Mouse (Mus musculus): ENCODE data around the gene Sh3d21. TPM values are rescaled to one million over a fixed set of nuclear protein-coding genes. Genes with fewer than 3 reads are reported as not detected.
A peak's percentile ranks its signal among the peaks of the same experiment; 100 is the strongest.

The Sh3d21 gene
- polyA plus RNA-seq, 1 experiment from 2014 or later: 2.7 TPM

DNA sequence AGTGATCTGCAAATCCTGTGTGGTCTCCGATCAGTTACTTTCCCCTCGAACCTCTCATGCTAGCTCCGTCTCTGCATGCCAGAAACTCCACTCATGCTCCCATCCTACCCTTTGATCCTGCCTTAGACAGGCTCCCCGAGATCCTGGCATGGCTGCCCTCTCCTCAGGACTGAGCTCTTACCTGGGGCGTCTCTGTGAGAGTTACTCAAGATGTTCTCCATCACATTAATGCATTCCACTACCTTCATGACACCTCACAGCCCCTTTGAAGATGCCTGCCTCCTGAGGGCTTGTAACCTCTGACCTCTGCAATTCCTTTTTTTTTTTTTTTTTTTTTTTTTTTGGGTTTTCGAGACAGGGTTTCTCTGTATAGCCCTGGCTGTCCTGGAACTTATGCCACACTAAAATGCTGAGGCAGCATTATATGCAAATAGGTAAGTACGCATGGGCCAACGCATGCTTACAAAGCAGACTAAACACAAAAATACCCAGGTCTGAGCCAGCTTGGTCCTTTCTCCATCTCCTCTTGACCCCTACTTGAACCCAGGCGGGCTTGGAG, 16.2 kb downstream of the Sh3d21 start:
- peak overlapping the region; percentile 88 for H3K27ac ChIP-seq (ENCODE audit: poor library complexity, severe bottlenecking)
- peaks cover 13% of the 10 kb centered on the region for H3K27me3 ChIP-seq (replicated peaks)
- WGBS: 38% methylated on average over 9 of the region's 9 CpGs
- no peak for ATAC-seq (ENCODE audit: insufficient number of reproducible peaks, low FRiP score)
- H3K9me3 ChIP-seq (replicated peaks): peaks cover 7% of the 10 kb centered on the region; the same call in 1 of the 2 replicates
- H3K4me2 ChIP-seq: peak overlapping the region; percentile 84
- no peak overlapping the region for H3K9ac ChIP-seq
- peaks cover 8% of the 10 kb centered on the region; the same call in 1 of the 2 replicates for H3K36me3 ChIP-seq
- H3K4me3 ChIP-seq: no peak overlapping the region
- H3K4me1 ChIP-seq (replicated peaks): peaks cover 52% of the 10 kb centered on the region

DNA sequence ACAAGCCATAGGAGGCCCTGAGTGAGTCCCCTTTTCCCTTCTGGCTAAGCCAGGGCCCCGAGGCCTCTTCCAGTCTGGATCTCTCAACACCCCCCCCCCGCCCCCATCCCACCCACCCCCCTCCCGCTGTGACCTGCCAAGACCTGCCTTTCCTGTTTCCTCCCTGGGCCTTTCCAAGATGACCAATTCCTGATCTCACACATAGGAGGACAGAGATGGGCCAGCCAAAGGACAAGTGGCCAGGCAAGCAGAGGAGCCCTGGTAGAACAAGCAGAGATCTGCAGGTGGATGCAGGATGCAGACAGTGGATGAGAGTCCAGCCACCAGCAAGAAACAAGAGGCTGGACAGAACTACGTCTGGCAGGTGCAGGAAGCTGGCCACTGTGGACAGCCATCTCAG, 17.9 kb downstream of the Sh3d21 start:
- H3K9ac ChIP-seq: 0 out of 2 replicates have a peak overlapping the region, but pooled peaks have one; percentile 6
- H3K4me1 ChIP-seq (replicated peaks): peaks cover 38% of the 10 kb centered on the region
- WGBS: 29% methylated on average over 4 of the region's 4 CpGs
- H3K4me2 ChIP-seq: no peak overlapping the region
- no peak overlapping the region for H3K4me3 ChIP-seq
- H3K9me3 ChIP-seq (replicated peaks): peaks cover 7% of the 10 kb centered on the region; the same call in 1 of the 2 replicates
- ATAC-seq (ENCODE audit: insufficient number of reproducible peaks, low FRiP score): no peak
- peaks cover 13% of the 10 kb centered on the region; the same call in 1 of the 2 replicates for H3K27me3 ChIP-seq (replicated peaks)
- no peak overlapping the region for H3K27ac ChIP-seq (ENCODE audit: poor library complexity, severe bottlenecking)
- H3K36me3 ChIP-seq: no peaks in the 10 kb centered on the region

DNA sequence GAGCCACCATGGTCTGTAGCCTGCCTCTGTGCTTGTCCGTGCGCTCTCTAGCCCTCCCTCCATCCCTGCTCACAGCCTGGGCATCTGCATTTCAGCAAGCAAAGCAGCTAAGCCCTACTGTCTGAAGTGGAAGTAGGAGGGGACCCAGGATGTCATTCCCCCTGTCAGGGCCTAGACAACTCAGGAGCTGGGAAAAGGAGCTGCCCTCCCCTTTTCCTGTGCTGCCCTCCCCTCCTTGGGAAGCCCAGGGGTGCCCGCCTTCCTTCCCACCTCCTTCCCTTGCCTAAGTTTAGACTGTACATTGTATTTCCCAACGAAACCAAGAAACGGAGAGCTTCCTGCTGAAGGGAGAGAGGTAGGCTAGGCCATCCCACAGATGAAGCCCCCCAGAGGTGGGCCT, 22.3 kb downstream of the Sh3d21 start:
- no peak for ATAC-seq (ENCODE audit: insufficient number of reproducible peaks, low FRiP score)
- H3K4me3 ChIP-seq: no peak overlapping the region
- H3K9ac ChIP-seq: no peak overlapping the region
- H3K36me3 ChIP-seq: peaks cover 41% of the 10 kb centered on the region
- H3K9me3 ChIP-seq (replicated peaks): peaks cover 7% of the 10 kb centered on the region; the same call in 1 of the 2 replicates
- 67% methylated on average over 5 of the region's 5 CpGs for WGBS
- peaks cover 14% of the 10 kb centered on the region for H3K4me1 ChIP-seq (replicated peaks)
- H3K27me3 ChIP-seq (replicated peaks): no peaks in the 10 kb centered on the region
- H3K4me2 ChIP-seq: no peak overlapping the region
- peak overlapping the region; percentile 24 for H3K27ac ChIP-seq (ENCODE audit: poor library complexity, severe bottlenecking)

DNA sequence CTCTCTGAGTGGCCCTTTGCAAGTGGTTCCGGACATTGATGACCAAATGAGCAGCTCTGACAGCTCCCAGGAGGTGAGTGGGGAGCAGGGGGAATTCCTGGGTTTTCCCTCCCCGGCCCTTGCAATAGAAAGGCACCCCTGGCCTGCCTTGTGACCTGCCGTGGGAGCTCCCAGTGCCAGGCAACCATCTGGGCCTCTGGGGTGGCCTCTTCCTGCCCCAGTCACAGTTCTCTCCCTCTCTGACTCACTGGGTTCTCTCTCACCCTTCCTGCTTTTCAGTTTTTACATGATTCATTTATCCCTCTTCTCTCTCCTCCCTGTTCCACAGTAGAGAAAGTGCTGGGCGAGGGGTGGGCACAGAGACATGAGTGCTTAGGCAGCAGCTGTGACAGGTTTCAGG, 25.5 kb downstream of the Sh3d21 start:
- Histone ChIP-seq H3K27me3 (replicated peaks) (no peaks in the 10 kb centered on the region), H3K36me3 (peaks cover 66% of the 10 kb centered on the region), H3K4me1 (replicated peaks) (peaks cover 15% of the 10 kb centered on the region), H3K9me3 (replicated peaks) (0 out of 2 replicates have a peak, but pooled peaks cover 3% of the 10 kb centered on the region), H3K27ac (ENCODE audit: poor library complexity, severe bottlenecking) (no peak overlapping the region), H3K4me2 (no peak overlapping the region), H3K4me3 (no peak overlapping the region), H3K9ac (no peak overlapping the region)
- WGBS: 76% methylated on average over 4 of the region's 4 CpGs
- ATAC-seq (ENCODE audit: insufficient number of reproducible peaks, low FRiP score): no peak

DNA sequence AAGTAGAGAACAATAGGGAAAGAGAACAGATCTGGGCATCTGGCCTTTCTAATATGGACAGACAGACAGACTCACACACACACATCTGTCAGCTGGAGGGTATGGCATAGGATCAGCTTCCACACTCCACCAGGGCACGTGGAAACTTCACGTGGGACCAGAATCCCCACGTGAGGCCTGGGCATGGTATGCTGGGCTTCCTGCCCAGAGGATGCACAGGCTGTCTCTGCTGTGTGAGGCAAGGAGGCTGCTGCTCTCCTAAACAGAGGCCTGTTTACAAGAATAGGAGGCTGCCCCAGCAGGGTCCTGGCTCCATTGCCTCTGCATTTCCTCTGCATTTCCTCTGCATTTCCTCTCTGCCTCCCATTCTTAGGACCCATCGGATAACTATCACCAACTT, 28.7 kb downstream of the Sh3d21 start:
- no peak overlapping the region for H3K4me2 ChIP-seq
- 0 out of 2 replicates have a peak, but pooled peaks cover 3% of the 10 kb centered on the region for H3K9me3 ChIP-seq (replicated peaks)
- H3K27me3 ChIP-seq (replicated peaks): no peaks in the 10 kb centered on the region
- H3K4me3 ChIP-seq: no peak overlapping the region
- peaks cover 38% of the 10 kb centered on the region for H3K4me1 ChIP-seq (replicated peaks)
- no peak for ATAC-seq (ENCODE audit: insufficient number of reproducible peaks, low FRiP score)
- H3K27ac ChIP-seq (ENCODE audit: poor library complexity, severe bottlenecking): no peak overlapping the region
- no peak overlapping the region for H3K9ac ChIP-seq
- WGBS: 80% methylated on average over 4 of the region's 4 CpGs
- peaks cover 78% of the 10 kb centered on the region for H3K36me3 ChIP-seq

DNA sequence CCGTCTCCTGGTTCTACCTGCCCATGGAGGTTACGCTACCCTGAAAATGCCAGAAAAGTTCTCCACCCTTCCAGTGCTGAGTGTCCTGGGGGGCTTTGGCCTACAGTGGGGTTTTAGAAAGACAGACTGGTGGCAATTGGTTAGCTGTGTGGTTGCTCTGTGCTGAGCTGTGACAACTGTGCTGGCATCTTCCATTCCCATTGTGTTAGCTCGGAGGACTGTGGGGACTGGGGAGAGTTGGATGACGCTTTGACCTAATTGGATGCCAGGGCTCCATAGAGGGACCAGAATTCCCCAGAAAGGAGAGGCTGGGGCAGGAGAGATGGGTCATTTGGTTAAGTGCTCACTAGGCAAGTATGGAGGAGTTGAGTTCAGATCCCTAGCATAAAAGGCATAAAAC, 29.1 kb downstream of the Sh3d21 start:
- H3K9ac ChIP-seq: no peak overlapping the region
- peaks cover 38% of the 10 kb centered on the region for H3K4me1 ChIP-seq (replicated peaks)
- no peak overlapping the region for H3K27ac ChIP-seq (ENCODE audit: poor library complexity, severe bottlenecking)
- H3K4me2 ChIP-seq: no peak overlapping the region
- H3K4me3 ChIP-seq: no peak overlapping the region
- H3K9me3 ChIP-seq (replicated peaks): 0 out of 2 replicates have a peak, but pooled peaks cover 3% of the 10 kb centered on the region
- peaks cover 78% of the 10 kb centered on the region for H3K36me3 ChIP-seq
- no peaks in the 10 kb centered on the region for H3K27me3 ChIP-seq (replicated peaks)
- WGBS: 93% methylated on average over 4 of the region's 4 CpGs
- ATAC-seq (ENCODE audit: insufficient number of reproducible peaks, low FRiP score): no peak

DNA sequence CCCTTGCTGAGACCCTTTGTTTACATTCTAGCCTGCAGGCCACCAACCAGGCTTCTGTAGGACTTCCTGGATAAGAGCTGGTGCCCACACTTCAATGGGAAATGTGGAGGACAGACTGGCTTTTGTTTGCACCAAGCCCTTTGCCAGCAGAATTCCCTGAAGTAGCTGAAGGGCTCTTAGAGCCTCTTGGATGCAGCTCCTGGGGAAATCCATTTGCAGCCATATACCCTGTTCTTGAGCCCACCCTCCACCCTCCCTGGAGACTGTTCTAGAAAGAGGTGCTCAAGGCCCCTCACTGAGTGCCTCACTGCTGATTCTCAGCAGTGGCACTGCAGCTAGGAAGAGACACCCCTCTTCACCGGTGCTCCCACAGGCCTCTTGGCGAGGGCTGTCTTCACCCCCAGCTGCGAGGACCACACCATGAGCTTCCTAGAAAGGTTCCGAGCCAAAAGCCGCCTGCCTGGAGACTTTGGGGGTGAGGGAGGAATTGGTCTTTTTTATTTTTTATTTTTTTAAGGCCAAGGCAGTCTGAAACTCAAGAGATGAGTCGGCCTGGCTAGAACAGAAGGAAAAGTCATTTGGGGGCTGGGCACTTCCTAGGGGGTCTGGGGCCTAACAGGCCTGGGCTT, 30.5 kb downstream of the Sh3d21 start:
- ATAC-seq (ENCODE audit: insufficient number of reproducible peaks, low FRiP score): no peak
- 71% methylated on average over 6 of the region's 6 CpGs for WGBS
- Histone ChIP-seq H3K4me2 (no peak overlapping the region), H3K4me1 (replicated peaks) (peaks cover 38% of the 10 kb centered on the region), H3K27me3 (replicated peaks) (no peaks in the 10 kb centered on the region), H3K9ac (no peak overlapping the region), H3K9me3 (replicated peaks) (0 out of 2 replicates have a peak, but pooled peaks cover 3% of the 10 kb centered on the region), H3K27ac (ENCODE audit: poor library complexity, severe bottlenecking) (peak overlapping the region; percentile 56; the same call in 1 of the 2 replicates), H3K36me3 (peaks cover 76% of the 10 kb centered on the region), H3K4me3 (no peak overlapping the region)

DNA sequence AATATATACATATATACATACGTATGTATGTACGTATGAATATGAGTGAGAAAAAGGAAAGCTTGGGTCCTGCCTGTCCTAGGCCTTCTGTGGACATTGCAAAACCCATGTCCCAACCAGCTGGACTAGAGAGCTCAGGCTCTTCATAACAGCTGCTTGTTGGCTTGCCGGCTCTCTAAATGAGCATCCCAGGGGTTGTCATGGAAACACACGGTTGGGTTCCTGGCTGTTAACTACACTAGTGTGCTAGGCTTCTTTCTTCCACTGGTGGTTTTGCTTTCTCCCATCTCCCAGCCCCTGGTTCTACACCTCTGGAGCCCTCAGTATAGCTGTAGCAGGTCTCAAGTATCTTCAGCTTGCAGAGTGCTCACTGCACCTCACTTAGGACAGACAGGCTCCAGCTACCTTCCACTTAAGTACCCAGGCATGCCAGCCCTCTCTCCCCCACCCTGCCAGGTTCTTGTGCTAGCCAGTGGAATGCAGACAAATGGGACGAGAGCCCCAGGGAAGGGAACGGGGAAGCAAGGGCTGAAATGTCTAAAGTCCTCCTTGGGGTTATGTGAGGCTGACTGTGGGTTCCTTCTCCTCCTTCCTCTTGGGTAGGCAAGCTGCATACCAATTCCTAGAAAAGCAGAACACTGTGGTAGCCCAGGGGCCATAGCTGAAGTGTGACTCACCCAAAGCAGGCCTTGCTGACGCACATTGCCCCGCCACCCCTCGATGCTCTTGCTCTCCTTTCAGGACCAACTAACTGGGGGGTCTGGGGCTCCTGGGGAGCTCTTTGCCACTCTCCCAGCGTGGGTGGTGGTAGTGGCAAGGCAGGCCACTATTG, 31.8 kb downstream of the Sh3d21 start:
- H3K9ac ChIP-seq: no peak overlapping the region
- peak overlapping the region; percentile 56 for H3K27ac ChIP-seq (ENCODE audit: poor library complexity, severe bottlenecking)
- WGBS: 55% methylated on average over 10 of the region's 10 CpGs
- H3K36me3 ChIP-seq: peaks cover 77% of the 10 kb centered on the region
- no peak overlapping the region for H3K4me3 ChIP-seq
- no peak overlapping the region for H3K4me2 ChIP-seq
- peaks cover 38% of the 10 kb centered on the region for H3K4me1 ChIP-seq (replicated peaks)
- no peak for ATAC-seq (ENCODE audit: insufficient number of reproducible peaks, low FRiP score)
- 0 out of 2 replicates have a peak, but pooled peaks cover 3% of the 10 kb centered on the region for H3K9me3 ChIP-seq (replicated peaks)
- H3K27me3 ChIP-seq (replicated peaks): no peaks in the 10 kb centered on the region

DNA sequence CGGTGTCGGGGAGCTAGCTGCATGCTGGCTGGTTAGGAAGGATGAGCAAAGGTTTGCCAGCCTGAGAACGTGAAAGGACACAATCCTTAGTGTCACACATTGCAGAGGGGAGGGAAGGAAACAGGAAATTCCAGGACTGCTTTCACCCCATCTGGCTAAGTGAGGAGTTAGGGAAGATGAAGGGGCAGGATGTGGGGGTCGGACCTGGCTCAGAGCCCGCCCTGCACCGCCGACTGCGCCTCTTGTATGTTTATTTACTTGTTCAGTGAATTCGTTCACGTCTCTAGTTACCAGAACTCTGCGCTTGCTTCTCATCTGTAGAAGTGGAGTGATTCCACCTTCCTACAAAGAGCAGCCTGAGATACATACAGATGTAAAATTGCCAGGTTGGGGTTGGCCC, 32.8 kb downstream of the Sh3d21 start:
- H3K9ac ChIP-seq: no peak overlapping the region
- H3K36me3 ChIP-seq: peaks cover 77% of the 10 kb centered on the region
- H3K9me3 ChIP-seq (replicated peaks): no peaks in the 10 kb centered on the region
- no peak overlapping the region for H3K4me3 ChIP-seq
- peaks cover 38% of the 10 kb centered on the region for H3K4me1 ChIP-seq (replicated peaks)
- peak overlapping the region; percentile 75 for H3K27ac ChIP-seq (ENCODE audit: poor library complexity, severe bottlenecking)
- H3K27me3 ChIP-seq (replicated peaks): no peaks in the 10 kb centered on the region
- H3K4me2 ChIP-seq: peak overlapping the region; percentile 2; the same call in 1 of the 2 replicates
- ATAC-seq (ENCODE audit: insufficient number of reproducible peaks, low FRiP score): peak; percentile 49; the same call in 1 of the 2 replicates
- WGBS: 51% methylated on average over 11 of the region's 11 CpGs

DNA sequence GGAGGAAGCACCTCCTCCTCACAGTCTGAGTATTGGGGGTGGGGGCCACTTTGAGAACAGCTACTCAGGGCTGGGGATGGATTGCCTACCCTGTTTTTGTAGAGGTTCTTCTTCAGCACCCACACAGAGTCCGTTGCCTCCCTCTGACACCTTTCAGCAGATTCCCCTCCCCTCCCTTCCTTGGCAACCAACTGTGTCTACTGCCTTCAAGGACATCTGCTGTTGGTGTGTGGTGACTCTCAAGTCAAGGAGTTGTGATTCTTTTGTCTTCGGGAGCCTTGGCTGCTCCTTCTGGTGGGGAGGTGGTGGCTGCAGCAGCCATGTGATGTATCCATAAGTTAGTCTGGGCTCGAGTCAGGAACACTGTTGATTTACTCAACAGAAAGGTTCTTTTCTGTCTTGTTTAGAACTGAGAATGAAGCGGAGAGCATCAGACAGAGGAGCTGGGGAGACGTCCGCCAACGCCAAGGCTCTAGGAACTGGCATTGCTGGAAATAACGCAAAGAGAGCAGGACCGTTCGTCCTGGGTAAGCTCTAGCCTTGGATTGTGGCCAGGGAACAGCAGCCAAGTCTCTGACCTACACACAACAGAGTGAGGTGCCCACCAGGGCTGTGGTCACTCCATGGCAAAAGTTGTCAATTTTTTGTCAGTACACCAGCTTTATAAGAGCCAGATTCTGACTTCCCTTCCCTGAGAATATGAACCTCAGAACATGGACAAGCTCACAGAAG, 39.8 kb downstream of the Sh3d21 start:
- Histone ChIP-seq H3K27ac (ENCODE audit: poor library complexity, severe bottlenecking) (no peak overlapping the region), H3K36me3 (peaks cover 71% of the 10 kb centered on the region), H3K9me3 (replicated peaks) (0 out of 2 replicates have a peak, but pooled peaks cover 6% of the 10 kb centered on the region), H3K9ac (no peak overlapping the region), H3K4me3 (no peak overlapping the region), H3K4me2 (no peak overlapping the region), H3K4me1 (replicated peaks) (peaks cover 8% of the 10 kb centered on the region), H3K27me3 (replicated peaks) (no peaks in the 10 kb centered on the region)
- 75% methylated on average over 10 of the region's 10 CpGs for WGBS
- no peak for ATAC-seq (ENCODE audit: insufficient number of reproducible peaks, low FRiP score)
